Mouse (Mus musculus): Measurements from ENCODE around the gene Atxn7l2. TPM values are rescaled to one million over a fixed set of nuclear protein-coding genes. Genes with fewer than 3 reads are reported as not detected.

Atxn7l2 gene
- 1 to 10 TPM; 7.7 to 8.3 TPM for polyA plus RNA-seq (2017; shearing (Covaris generic))

GRCm38 (mm10) chr3:108210771-108211139 lies at the start of gene Atxn7l2:
Atxn7l2 (minus strand) TSS chr3:108210934.

GRCm38 (mm10) chr3:108256719-108257637 lies 46.2 kb upstream of the Atxn7l2 start, which contains the start of gene Psma5:
Psma5 (plus strand) TSS chr3:108256926.

GRCm38 (mm10) chr3:108226558-108227350 lies 16.0 kb upstream of the Atxn7l2 start, which contains the start of gene Sypl2:
Sypl2 (minus strand) TSS chr3:108226648.

GRCm38 (mm10) chr3:108200329-108201323 lies 10.1 kb downstream of the Atxn7l2 start, which contains the start of gene Cyb561d1:
Cyb561d1 (minus strand) TSS chr3:108201212.

GRCm38 (mm10) chr3:108186098-108187047 lies 24.4 kb downstream of the Atxn7l2 start, which contains the start of gene Amigo1:
Amigo1 (plus strand) TSS chr3:108186335.

GRCm38 (mm10) chr3:108154656-108155055 lies 56.1 kb downstream of the Atxn7l2 start, which contains the start of gene Gpr61:
Gpr61 (minus strand) TSS chr3:108154882.

Other genes starting within 250 kb of the Atxn7l2 start
- gene Gstm3, start 241.7 kb downstream of the Atxn7l2 start, polyA plus RNA-seq (2017; shearing (Covaris generic)): not detected
- not detected for gene Gstm2, start 224.5 kb downstream of the Atxn7l2 start, polyA plus RNA-seq (2017; shearing (Covaris generic))
- 1 to 10 TPM; 2.9 to 3.6 TPM for gene Gstm1, start 193.0 kb downstream of the Atxn7l2 start, polyA plus RNA-seq (2017; shearing (Covaris generic))
- gene Gstm4, start 166.0 kb downstream of the Atxn7l2 start, polyA plus RNA-seq (2017; shearing (Covaris generic)): 1 to 10 TPM; 7.1 to 8.8 TPM
- gene Ampd2, start 124.3 kb downstream of the Atxn7l2 start, polyA plus RNA-seq (2017; shearing (Covaris generic)): 10 to 100 TPM; 25.3 to 34.2 TPM
- gene Gnat2, start 118.1 kb downstream of the Atxn7l2 start, polyA plus RNA-seq (2017; shearing (Covaris generic)): not detected
- gene Gnai3, start 64.8 kb downstream of the Atxn7l2 start, polyA plus RNA-seq (2017; shearing (Covaris generic)): 100 to 1,000 TPM; 166 to 167 TPM
- under 1 TPM in 1 of 2 experiments, not detected in 1; 0.15 TPM for gene Gpr61, start 56.1 kb downstream of the Atxn7l2 start, polyA plus RNA-seq (2017; shearing (Covaris generic))
- 1 to 10 TPM; 1.4 to 2.0 TPM for gene Amigo1, start 24.6 kb downstream of the Atxn7l2 start, polyA plus RNA-seq (2017; shearing (Covaris generic))
- 10 to 100 TPM; 15.8 to 16.9 TPM for gene Cyb561d1, start 9.7 kb downstream of the Atxn7l2 start, polyA plus RNA-seq (2017; shearing (Covaris generic))
- not detected for gene Sypl2, start 15.7 kb upstream of the Atxn7l2 start, polyA plus RNA-seq (2017; shearing (Covaris generic))
- gene Psma5, start 46.0 kb upstream of the Atxn7l2 start, polyA plus RNA-seq (2017; shearing (Covaris generic)): 100 to 1,000 TPM; 169 to 196 TPM
- gene Sort1, start 73.1 kb upstream of the Atxn7l2 start, polyA plus RNA-seq (2017; shearing (Covaris generic)): under 1 TPM; 0.23 to 0.43 TPM
- not detected for gene Mybphl, start 154.0 kb upstream of the Atxn7l2 start, polyA plus RNA-seq (2017; shearing (Covaris generic))
- 1 to 10 TPM; 4.3 to 5.7 TPM for gene Psrc1, start 172.9 kb upstream of the Atxn7l2 start, polyA plus RNA-seq (2017; shearing (Covaris generic))
- 1 to 10 TPM in 1 of 2 experiments, under 1 TPM in 1; 0.69 to 1.0 TPM for gene Celsr2, start 204.6 kb upstream of the Atxn7l2 start, polyA plus RNA-seq (2017; shearing (Covaris generic))
- 100 to 1,000 TPM; 157 TPM for gene Sars, start 234.3 kb upstream of the Atxn7l2 start, polyA plus RNA-seq (2017; shearing (Covaris generic))

Data from activated CD4-positive, CD25-positive, alpha-beta regulatory T cell (primary cell).